Mouse (Mus musculus) small intestine, adult 2 months (tissue): Measurements from ENCODE around the gene BC037034. TPM values are rescaled to one million over a fixed set of nuclear protein-coding genes. Genes with fewer than 3 reads are reported as not detected.

Source experiments
- H3K27ac ChIP-seq: fragments of 200-500 bp; 2 replicates; pipeline ENCODE4 v1.5.1; 2012; ENCODE audit warnings: low read depth, low read length, control low read depth, inconsistent platforms; ENCODE audit not compliant: insufficient read depth
- H3K27me3 ChIP-seq: fragments of 200-500 bp; 2 replicates; pipeline ENCODE4 v1.6.1; 2012; ENCODE audit warnings: mild to moderate bottlenecking, moderate library complexity, low read length, inconsistent platforms; ENCODE audit not compliant: control insufficient read depth, insufficient read depth
- H3K36me3 ChIP-seq: fragments of 200-500 bp; 2 replicates; pipeline ENCODE4 v1.6.1; 2012; ENCODE audit warnings: mild to moderate bottlenecking, low read length, control low read depth, inconsistent platforms; ENCODE audit not compliant: control insufficient read depth, insufficient read depth
- H3K4me1 ChIP-seq: fragments of 200-500 bp; 2 replicates; pipeline ENCODE4 v1.6.1; 2012; ENCODE audit warnings: low read length, inconsistent platforms, mixed read lengths; ENCODE audit not compliant: control insufficient read depth, insufficient read depth, insufficient read length
- H3K4me3 ChIP-seq: fragments of 200-500 bp; 2 replicates; pipeline ENCODE4 v1.5.1; 2012; ENCODE audit warnings: low read depth, mild to moderate bottlenecking, control low read depth, inconsistent platforms, low read length, moderate library complexity
- CTCF ChIP-seq: fragments of 200-500 bp; IDR thresholded peaks from 2 replicates; pipeline ENCODE4 v1.5.1; 2012; ENCODE audit warnings: low read depth, mild to moderate bottlenecking, control low read depth, inconsistent platforms, low read length, moderate library complexity, mixed read lengths; ENCODE audit not compliant: insufficient replicate concordance, insufficient read length; ENCODE audit errors: extremely low read depth
- POLR2A ChIP-seq: fragments of 200-500 bp; IDR thresholded peaks from 2 replicates; pipeline ENCODE4 v1.6.1; 2012; ENCODE audit warnings: low read depth, mild to moderate bottlenecking, control low read depth, inconsistent platforms, low read length, moderate library complexity
- WGBS: fragments of 180-500 bp; shearing (Covaris S2); methylation state at CpG from one replicate; pipeline ENCODE4 v1.1.7; 2018; 5-methylcytosine and 5-hydroxymethylcytosine counted together
- polyA plus RNA-seq: library from polyadenylated mRNA; depleted of rRNA; stranded (reverse); fragments of >200 nt; gene quantifications from 2 replicates; pipeline ENCODE4 v1.2.3, GENCODE M21; 2012

The BC037034 gene
- polyA plus RNA-seq, 1 experiment, result 56.7 TPM

GRCm38 (mm10) chr5:138233778-138234177, 30.1 kb downstream of the BC037034 start:
- H3K4me1 ChIP-seq, result no peaks in the 10 kb centered on the region
- WGBS, result 81% methylated on average over 2 of the region's 2 CpGs
- no peaks in the 10 kb centered on the region for H3K36me3 ChIP-seq
- H3K27ac ChIP-seq, result no peak overlapping the region
- no peak overlapping the region for H3K4me3 ChIP-seq
- no peak for TF ChIP-seq CTCF
- TF ChIP-seq POLR2A, result no peak
- H3K27me3 ChIP-seq, result no peaks in the 10 kb centered on the region

DNA sequence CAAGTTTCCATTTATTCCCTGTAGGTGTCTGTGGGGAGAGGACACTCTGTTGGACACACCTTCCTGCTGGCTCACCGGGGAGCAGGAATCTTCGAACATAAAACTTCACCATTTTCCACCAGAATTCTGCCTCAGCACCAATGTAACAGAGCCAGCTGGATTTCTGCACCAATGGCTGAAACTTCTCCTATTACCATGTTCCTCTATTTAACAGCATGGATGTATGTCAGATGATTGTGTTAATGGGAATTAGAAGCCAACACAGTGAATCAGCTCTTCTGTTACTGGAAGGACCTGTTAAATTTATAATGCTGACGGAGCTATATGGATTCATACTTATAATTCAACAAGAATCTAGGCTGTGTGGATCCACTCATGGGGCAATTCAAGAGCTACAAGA, 34.3 kb downstream of the BC037034 start:
- TF ChIP-seq CTCF (no peak), POLR2A (no peak)
- H3K27me3 ChIP-seq, result no peaks in the 10 kb centered on the region
- H3K27ac ChIP-seq, result no peak overlapping the region
- no peak overlapping the region for H3K4me3 ChIP-seq
- H3K36me3 ChIP-seq, result no peaks in the 10 kb centered on the region
- 81% methylated on average over 3 of the region's 3 CpGs for WGBS
- H3K4me1 ChIP-seq, result no peaks in the 10 kb centered on the region

- WGBS, result 47% methylated on average over 3 of the region's 3 CpGs
- Histone ChIP-seq H3K27ac (no peak overlapping the region), H3K36me3 (no peaks in the 10 kb centered on the region), H3K4me3 (no peak overlapping the region), H3K27me3 (no peaks in the 10 kb centered on the region), H3K4me1 (no peaks in the 10 kb centered on the region)
- TF ChIP-seq CTCF, result peak; percentile 44; the same call in 1 of the 2 replicates
- TF ChIP-seq POLR2A, result no peak
Observed at GRCm38 (mm10) chr5:138228026-138228425, 35.8 kb downstream of the BC037034 start.

DNA sequence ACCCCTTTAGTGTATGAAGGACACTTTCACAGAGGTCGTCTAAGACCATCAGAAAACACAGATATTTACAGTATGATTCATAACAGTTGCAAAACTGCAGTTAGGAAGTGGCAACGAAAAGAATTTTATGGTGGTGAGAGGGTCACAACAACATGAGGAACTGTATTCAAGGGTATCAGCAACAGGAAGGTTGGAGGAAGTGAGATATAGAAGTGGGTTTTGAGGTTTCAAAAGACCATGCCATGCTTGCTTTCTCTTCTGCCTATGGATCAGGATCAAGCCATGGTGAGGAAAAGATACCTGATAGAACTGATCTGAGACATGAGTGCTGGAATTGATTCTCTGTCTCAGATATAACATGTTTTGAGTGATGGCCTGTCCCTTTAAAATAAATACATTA, 36.5 kb downstream of the BC037034 start:
- Histone ChIP-seq H3K27ac (no peak overlapping the region), H3K27me3 (no peaks in the 10 kb centered on the region), H3K4me1 (no peaks in the 10 kb centered on the region), H3K36me3 (no peaks in the 10 kb centered on the region), H3K4me3 (no peak overlapping the region)
- no peak for TF ChIP-seq POLR2A
- TF ChIP-seq CTCF, result no peak
- WGBS, result 47% methylated on average over 2 of the region's 2 CpGs

- no peaks in the 10 kb centered on the region for H3K27me3 ChIP-seq
- H3K27ac ChIP-seq, result no peak overlapping the region
- no peaks in the 10 kb centered on the region for H3K36me3 ChIP-seq
- TF ChIP-seq POLR2A (no peak), CTCF (no peak)
- no peak overlapping the region for H3K4me3 ChIP-seq
- WGBS, result 67% methylated on average over 4 of the region's 4 CpGs
- no peaks in the 10 kb centered on the region for H3K4me1 ChIP-seq
Observed at GRCm38 (mm10) chr5:138226491-138226890, 37.3 kb downstream of the BC037034 start.

- H3K36me3 ChIP-seq, result no peaks in the 10 kb centered on the region
- H3K27ac ChIP-seq, result no peak within 1 kb of the TSS
- H3K27me3 ChIP-seq, result no peaks in the 10 kb centered on the region
- WGBS, result 48% methylated on average over 2 of the region's 2 CpGs
- H3K4me1 ChIP-seq, result no peaks in the 10 kb centered on the region
- TF ChIP-seq CTCF (no peak), POLR2A (no peak)
- H3K4me3 ChIP-seq, result no peak within 1 kb of the TSS
Observed at GRCm38 (mm10) chr5:138225700-138226099, 38.1 kb downstream of the BC037034 start, which contains the start of gene Nxpe5. Gene Nxpe5 (plus strand): TSS chr5:138225898.

DNA sequence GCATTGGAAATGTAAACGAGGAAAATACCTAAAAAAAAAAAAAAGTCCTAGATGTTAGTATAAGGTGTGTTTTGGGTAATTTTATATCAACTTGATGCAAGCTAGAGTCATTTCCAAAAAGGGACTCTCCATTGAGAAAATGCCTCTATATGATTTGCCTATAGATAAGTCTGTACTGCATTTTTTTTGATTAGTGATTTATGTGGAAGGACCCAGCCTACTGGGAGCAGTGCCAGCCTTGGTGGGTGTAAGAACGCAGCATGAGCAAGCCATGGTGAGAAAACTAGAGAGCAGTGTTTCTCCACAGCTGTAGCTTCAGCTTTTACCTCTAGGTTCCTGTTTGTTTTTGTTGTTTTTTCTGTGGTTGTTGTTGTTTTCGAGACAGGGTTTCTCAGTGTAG, 40.5 kb downstream of the BC037034 start:
- 43% methylated on average over 3 of the region's 3 CpGs for WGBS
- Histone ChIP-seq H3K27ac (no peak overlapping the region), H3K4me3 (no peak overlapping the region), H3K36me3 (no peaks in the 10 kb centered on the region), H3K27me3 (no peaks in the 10 kb centered on the region; the same call in 1 of the 2 replicates), H3K4me1 (no peaks in the 10 kb centered on the region)
- TF ChIP-seq CTCF, result no peak
- no peak for TF ChIP-seq POLR2A

GRCm38 (mm10) chr5:138222111-138222510, 41.7 kb downstream of the BC037034 start:
- H3K36me3 ChIP-seq, result no peaks in the 10 kb centered on the region
- no peaks in the 10 kb centered on the region; the same call in 1 of the 2 replicates for H3K27me3 ChIP-seq
- TF ChIP-seq CTCF (peak; percentile 83), POLR2A (no peak)
- no peak overlapping the region for H3K27ac ChIP-seq
- H3K4me1 ChIP-seq, result no peaks in the 10 kb centered on the region
- 16% methylated on average over 4 of the region's 4 CpGs for WGBS
- H3K4me3 ChIP-seq, result no peak overlapping the region
